Mouse (Mus musculus) limb, embryonic 14.5 days (tissue): ENCODE data around the gene Hdgfl1. TPM values are rescaled to one million over a fixed set of nuclear protein-coding genes. Genes with fewer than 3 reads are reported as not detected.

Experiments used
- ATAC-seq: fragments of 200-750 bp; cut with Nextera tagmentation; 2 replicates; pipeline ENCODE4 v1.8.0; 2017; ENCODE audit warnings: low read depth, moderate number of reproducible peaks, moderate TSS enrichment; ENCODE audit not compliant: low FRiP score
- DNase-seq: peaks from one replicate; pipeline ENCODE4 v3.0.0-alpha.2; 2015; ENCODE audit warnings: low spot score
- H3K27ac ChIP-seq: fragments of 300-500 bp; sonication (generic); replicated peaks from 2 replicates; pipeline ENCODE4 v1.5.1; 2014; ENCODE audit warnings: low read depth, mild to moderate bottlenecking, low read length, moderate library complexity, mixed read lengths
- H3K27me3 ChIP-seq: fragments of 300-500 bp; sonication (generic); 2 replicates; pipeline ENCODE4 v1.6.1; 2014; ENCODE audit warnings: low read length, mixed read lengths; ENCODE audit not compliant: control insufficient read depth, insufficient read depth
- H3K36me3 ChIP-seq: fragments of 300-500 bp; sonication (generic); 2 replicates; pipeline ENCODE4 v1.6.1; 2014; ENCODE audit warnings: mild to moderate bottlenecking, low read length, moderate library complexity, mixed read lengths; ENCODE audit not compliant: control insufficient read depth, insufficient read depth
- H3K4me1 ChIP-seq: fragments of 300-500 bp; sonication (generic); 2 replicates; pipeline ENCODE4 v1.6.1; 2014; ENCODE audit warnings: antibody characterized with exemption, low read length, mixed read lengths; ENCODE audit not compliant: control insufficient read depth, insufficient read depth
- H3K4me2 ChIP-seq: fragments of 300-500 bp; sonication (generic); replicated peaks from 2 replicates; pipeline ENCODE4 v1.6.1; 2014; ENCODE audit warnings: low read depth, mild to moderate bottlenecking, low read length, moderate library complexity; ENCODE audit not compliant: severe bottlenecking
- H3K4me3 ChIP-seq: fragments of 300-500 bp; sonication (generic); replicated peaks from 2 replicates; pipeline ENCODE4 v1.5.1; 2014; ENCODE audit warnings: low read length
- H3K9ac ChIP-seq: fragments of 300-500 bp; sonication (generic); 2 replicates; pipeline ENCODE4 v1.6.1; 2014; ENCODE audit warnings: mild to moderate bottlenecking, low read depth, low read length, moderate library complexity; ENCODE audit not compliant: severe bottlenecking
- H3K9me3 ChIP-seq: fragments of 300-500 bp; sonication (generic); 2 replicates; pipeline ENCODE4 v1.6.1; 2016; ENCODE audit warnings: low read length; ENCODE audit not compliant: control insufficient read depth
- POLR2A ChIP-seq: fragments of 200-500 bp; IDR thresholded peaks from 2 replicates; pipeline ENCODE4 v1.8.0; 2012; ENCODE audit warnings: inconsistent platforms, mild to moderate bottlenecking, moderate library complexity, borderline replicate concordance; ENCODE audit not compliant: insufficient read depth, insufficient read length; ENCODE audit errors: extremely low read depth
- WGBS: fragments of 180-500 bp; shearing (Covaris S2); extraction: QIAGEN DNeasy Blood & Tissue Kit; methylation state at CpG from one replicate; pipeline ENCODE4 v1.1.7; 2014; 5-methylcytosine and 5-hydroxymethylcytosine counted together
- polyA plus RNA-seq, 2 experiments: library from polyadenylated mRNA; depleted of rRNA in 1 of 2; stranded (reverse) in 1 of 2; unstranded in 1 of 2; fragments of >200 nt; fragmentation: Nextera tagmentation in 1 of 2; extraction: Ambion mirVana in 1 of 2; gene quantifications; 2 replicates each; pipeline versions ENCODE4 v1.2.1 to v1.2.3; 2012 to 2014

Gene Hdgfl1
- polyA plus RNA-seq (2012; rRNA removed) (not detected in 2 replicates), polyA plus RNA-seq (2014; fragmentation: Nextera tagmentation; extraction: Ambion mirVana) (not detected in 2 replicates)

DNA sequence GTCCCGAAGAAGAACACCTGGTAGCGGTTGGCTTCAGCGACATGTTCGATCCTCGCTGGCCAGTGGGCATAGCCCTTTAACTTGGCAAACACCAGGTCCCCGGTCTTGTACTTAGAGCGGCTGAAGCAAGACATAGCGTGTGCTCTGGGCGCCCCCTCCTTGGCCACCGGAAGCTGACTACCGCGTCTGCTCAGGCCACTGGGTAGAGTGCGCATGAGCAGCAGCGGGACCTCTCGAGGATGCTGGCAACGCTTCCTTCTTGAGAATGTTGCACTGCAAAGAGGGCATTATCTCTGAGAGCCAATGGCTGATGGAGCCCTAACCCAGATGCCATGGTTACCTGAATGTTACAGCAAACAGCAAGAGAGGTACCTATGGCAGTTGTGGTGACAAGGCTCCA, at the start of gene Hdgfl1:
TSS of gene Hdgfl1 (minus strand) at position 211 of the 400 bp plus-strand sequence.
- H3K4me1 ChIP-seq: no peaks in the 10 kb centered on the region
- no peaks in the 10 kb centered on the region for H3K27me3 ChIP-seq
- 98% methylated on average over 16 of the region's 16 CpGs for WGBS
- DNase-seq: no peak
- H3K9ac ChIP-seq: no peak within 1 kb of the TSS
- no peak within 1 kb of the TSS for H3K4me3 ChIP-seq
- no peak for TF ChIP-seq POLR2A
- no peak within 1 kb of the TSS for H3K4me2 ChIP-seq
- H3K36me3 ChIP-seq: no peaks in the 10 kb centered on the region
- H3K9me3 ChIP-seq: no peaks in the 10 kb centered on the region
- no peak for ATAC-seq
- H3K27ac ChIP-seq: no peak within 1 kb of the TSS

DNA sequence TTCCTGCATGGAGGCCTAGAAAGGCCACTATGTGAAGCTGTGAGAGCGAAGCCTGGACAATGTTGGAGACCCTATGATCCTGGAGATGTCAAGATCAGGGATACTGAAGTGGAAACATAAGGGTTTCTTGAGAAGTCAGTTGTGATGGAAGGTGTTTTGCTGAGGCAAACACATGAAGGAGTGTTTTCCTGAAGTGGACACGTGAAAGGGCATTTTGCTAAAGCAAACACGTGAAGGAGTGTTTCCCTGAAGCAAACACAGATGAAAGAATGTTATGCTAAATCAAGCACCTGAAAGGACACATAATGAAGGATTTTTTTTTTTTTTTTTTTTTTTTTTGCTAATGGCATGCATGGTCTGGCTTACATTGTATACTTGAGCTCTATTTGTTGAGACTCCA, 25.5 kb upstream of the Hdgfl1 start:
- DNase-seq (no peak), ATAC-seq (no peak)
- 84% methylated on average over 3 of the region's 3 CpGs for WGBS
- H3K27ac ChIP-seq: no peak overlapping the region
- no peak for TF ChIP-seq POLR2A
- H3K9ac ChIP-seq: no peak overlapping the region
- H3K4me3 ChIP-seq: no peak overlapping the region
- H3K4me1 ChIP-seq: no peaks in the 10 kb centered on the region
- H3K27me3 ChIP-seq: no peaks in the 10 kb centered on the region
- H3K36me3 ChIP-seq: no peaks in the 10 kb centered on the region
- no peaks in the 10 kb centered on the region for H3K9me3 ChIP-seq
- H3K4me2 ChIP-seq: no peak overlapping the region

DNA sequence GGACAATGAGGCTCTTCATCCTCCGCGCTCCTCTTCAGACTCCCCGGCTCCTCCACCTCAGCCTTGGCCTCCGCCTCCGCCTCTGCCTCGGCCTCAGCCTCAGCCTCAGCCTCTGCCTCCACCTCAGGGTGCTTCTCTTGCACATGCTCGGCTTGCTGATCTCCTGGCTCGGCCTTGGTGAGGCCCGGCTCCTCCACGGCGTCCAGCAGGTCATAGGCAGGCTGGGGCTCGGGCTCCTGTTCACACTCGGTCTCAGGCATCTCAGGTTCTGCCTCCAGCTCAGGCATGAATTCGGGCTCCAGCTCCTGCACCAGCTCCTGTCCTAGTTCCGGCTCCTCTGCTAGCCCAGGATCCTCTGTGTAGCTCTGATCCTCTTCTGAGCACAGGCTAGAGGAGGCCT, 541 bp downstream of the Hdgfl1 start:
- no peaks in the 10 kb centered on the region for H3K36me3 ChIP-seq
- no peak overlapping the region for H3K4me2 ChIP-seq
- no peak overlapping the region for H3K9ac ChIP-seq
- no peak for TF ChIP-seq POLR2A
- no peak overlapping the region for H3K27ac ChIP-seq
- ATAC-seq: no peak
- H3K9me3 ChIP-seq: no peaks in the 10 kb centered on the region
- DNase-seq: no peak
- no peak overlapping the region for H3K4me3 ChIP-seq
- WGBS: 97% methylated on average over 15 of the region's 15 CpGs
- no peaks in the 10 kb centered on the region for H3K27me3 ChIP-seq
- H3K4me1 ChIP-seq: no peaks in the 10 kb centered on the region

DNA sequence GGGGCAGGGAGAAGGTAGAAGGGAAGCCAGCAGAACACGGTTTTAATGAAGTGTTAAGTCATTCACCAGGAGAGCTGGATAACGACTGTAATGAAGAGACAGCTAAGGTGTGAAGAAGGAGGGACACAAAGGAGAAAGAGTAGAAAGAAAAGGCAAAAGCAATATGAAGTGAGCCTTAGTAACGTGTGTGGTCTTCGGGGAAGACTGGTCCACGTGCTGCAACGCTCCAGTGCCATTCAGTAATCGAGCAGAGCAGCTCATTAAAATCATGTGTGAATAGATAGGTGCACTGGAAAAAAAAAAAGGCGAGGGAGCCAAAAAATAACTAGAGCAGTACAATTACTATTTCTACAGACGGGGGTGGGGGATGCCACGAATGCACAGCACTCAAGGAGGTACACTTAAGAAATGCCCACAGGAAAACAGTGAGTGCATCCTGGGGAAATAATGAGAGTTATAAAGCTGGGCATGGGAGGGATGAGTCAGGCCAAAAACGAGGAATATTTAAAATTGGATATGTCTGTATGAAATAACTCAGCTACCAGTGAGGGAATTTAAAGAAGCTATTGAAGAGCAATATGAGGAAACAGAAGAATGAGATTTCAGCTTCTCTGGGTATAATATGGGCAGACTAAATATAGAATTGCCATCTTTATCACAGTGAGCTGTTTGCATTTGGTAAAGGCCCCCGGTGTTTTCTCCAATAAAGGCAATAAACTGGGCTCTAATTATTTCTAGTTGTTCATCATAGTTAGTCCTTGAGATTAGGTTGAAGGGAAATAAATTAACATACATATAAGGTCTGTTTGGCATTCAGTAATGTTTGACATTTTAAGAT, 7.8 kb downstream of the Hdgfl1 start:
- WGBS: 41% methylated on average over 12 of the region's 12 CpGs
- Histone ChIP-seq H3K4me1 (no peaks in the 10 kb centered on the region), H3K4me2 (no peak overlapping the region), H3K36me3 (no peaks in the 10 kb centered on the region), H3K27ac (no peak overlapping the region), H3K9ac (no peak overlapping the region), H3K4me3 (no peak overlapping the region), H3K27me3 (no peaks in the 10 kb centered on the region), H3K9me3 (no peaks in the 10 kb centered on the region)
- TF ChIP-seq POLR2A: no peak
- ATAC-seq: no peak
- no peak for DNase-seq

DNA sequence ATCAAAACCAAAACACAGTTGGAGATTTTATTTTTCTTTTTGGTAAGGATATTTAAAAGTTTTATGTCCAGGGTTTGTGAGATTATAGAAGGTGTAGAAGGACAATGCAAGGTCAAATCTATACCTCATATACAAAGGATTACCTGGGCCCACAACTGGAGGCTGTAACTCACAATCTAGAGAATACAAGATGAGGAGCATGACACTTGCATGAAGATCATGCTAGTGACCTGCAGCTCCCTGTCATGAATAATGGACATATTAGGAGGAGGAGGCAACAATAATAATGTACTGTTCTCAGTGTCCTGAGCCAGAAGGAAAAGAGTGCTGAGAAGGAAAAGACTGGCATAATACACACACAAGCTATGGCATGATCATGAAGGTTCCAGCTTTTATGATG, 17.1 kb downstream of the Hdgfl1 start:
- no peak for TF ChIP-seq POLR2A
- Histone ChIP-seq H3K36me3 (no peaks in the 10 kb centered on the region), H3K9ac (no peak overlapping the region), H3K4me1 (no peaks in the 10 kb centered on the region), H3K4me2 (no peak overlapping the region), H3K27ac (no peak overlapping the region), H3K9me3 (no peaks in the 10 kb centered on the region), H3K27me3 (no peaks in the 10 kb centered on the region), H3K4me3 (no peak overlapping the region)
- DNase-seq: no peak
- ATAC-seq: no peak
